In the genomic region with DNA sequence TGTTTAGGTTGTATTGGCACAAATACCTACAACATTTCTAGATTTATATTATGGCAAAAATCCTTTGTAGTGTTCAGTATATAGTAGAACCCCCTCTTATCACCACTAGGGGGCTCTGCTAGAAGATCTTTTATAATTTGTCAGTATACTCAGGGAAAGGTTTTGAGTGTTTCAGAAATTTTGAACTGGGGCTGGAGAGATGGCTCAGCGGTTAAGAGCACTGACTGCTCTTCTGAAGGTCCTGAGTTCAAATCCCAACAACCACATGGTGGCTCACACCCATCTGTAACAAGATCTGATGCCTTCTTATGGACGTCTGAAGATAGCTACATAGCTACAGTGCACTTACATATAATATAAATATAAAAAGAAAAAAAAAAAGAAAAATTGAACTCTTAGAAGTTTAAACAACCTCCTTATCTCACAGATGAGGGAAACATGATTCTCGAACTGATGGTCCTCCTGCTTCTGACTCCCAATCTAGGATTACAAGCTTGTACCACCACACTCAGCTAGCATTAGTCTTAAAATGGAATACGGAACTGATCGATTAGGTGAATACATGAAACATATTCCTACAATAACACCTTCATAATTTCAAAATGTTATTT, we compare ENCODE assay signal across 7 mouse cellular contexts. TPM values are rescaled to one million over a fixed set of nuclear protein-coding genes. Genes with fewer than 3 reads are reported as not detected.
DNase-seq lines count a peak whose midpoint lies in the region.

No protein-coding gene starts in this region.

- intact Hi-C loops in left cerebral cortex, postnatal 14 days (cut with DNase I): loop anchor here (2.0 kb wide), 2 partner anchors 43 to 161 kb away; a partner anchor contains a TSS

- DNase-seq in left cerebral cortex, postnatal 14 days (ENCODE audit: low spot score in 2 of 2): peak; percentile 12 to 62
- DNase-seq in left cerebral cortex, adult 18-20 months (ENCODE audit: low spot score in 2 of 2): no peak
- DNase-seq in Muller cell, postnatal 12 days (ENCODE audit: inconsistent ontology term): peak; percentile 50
- peak; percentile 26 to 52 for DNase-seq in cerebellum, adult 18-20 months
- peak; percentile 33 to 62 for DNase-seq in kidney, adult 8-10 months
- DNase-seq in lung, postnatal 36 days: peak; percentile 79
- DNase-seq in urinary bladder, postnatal 4 days (ENCODE audit: low spot score in 2 of 2): no peak

RNA-seq across cellular contexts. Expression of a gene that starts 1.4 kb away (rescaled TPM):
- total RNA-seq in left cerebral cortex, postnatal 14 days (2021): 100 to 1,000 TPM; 147 to 161 TPM
- 100 to 1,000 TPM; 158 to 178 TPM for total RNA-seq in left cerebral cortex, adult 18-20 months (2021)

RNA-seq across cellular contexts. Expression of a gene that starts 1.5 kb away (rescaled TPM):
- total RNA-seq in left cerebral cortex, postnatal 14 days (2021): 100 to 1,000 TPM; 122 to 132 TPM
- total RNA-seq in left cerebral cortex, adult 18-20 months (2021): 100 to 1,000 TPM; 117 to 123 TPM

RNA-seq across cellular contexts. Expression of a gene that starts 42.9 kb away (rescaled TPM):
- total RNA-seq in left cerebral cortex, postnatal 14 days (2021): 1 to 10 TPM in 1 of 2 experiments, not detected in 1; 3.4 TPM
- total RNA-seq in left cerebral cortex, adult 18-20 months (2021): 1 to 10 TPM; 2.0 to 3.0 TPM

Comparison
In these comparisons a context has a peak if more than half of its experiments do, and no peak if none do; other contexts are left out.
1. DNase-seq: peak in left cerebral cortex, postnatal 14 days (2 of 2), Muller cell, postnatal 12 days (single experiment), cerebellum, adult 18-20 months (2 of 2), kidney, adult 8-10 months (2 of 2) and lung, postnatal 36 days (single experiment); none in left cerebral cortex, adult 18-20 months (0 of 2) and urinary bladder, postnatal 4 days (0 of 2).